Mouse (Mus musculus): Measurements from ENCODE around the gene Slc35f6.
A peak's percentile ranks its signal among the peaks of the same experiment; 100 is the strongest.

- 0 out of 2 replicates have a peak, but pooled peaks have one; percentile 49 for TF ChIP-seq ZC3H11A (IDR thresholded peaks at IDR 0.05; ENCODE audit: borderline replicate concordance, low read depth, low read length)
- TF ChIP-seq CHD2 (IDR thresholded peaks at IDR 0.05; ENCODE audit: low read depth, low read length): no peak
- TF ChIP-seq MAFK (IDR thresholded peaks at IDR 0.05; ENCODE audit: insufficient read depth, low read depth, low read length): no peak
- TF ChIP-seq HCFC1 (IDR thresholded peaks at IDR 0.05; ENCODE audit: borderline replicate concordance, insufficient read depth, low read length): no peak
- TF ChIP-seq ZNF384 (IDR thresholded peaks at IDR 0.05; ENCODE audit: low read depth, low read length): no peak
Observed at GRCm38 (mm10) chr5:30682967-30683600, 35.4 kb downstream of the Slc35f6 start.

Measured in ES-E14 (cell line).